Mouse (Mus musculus): ENCODE results near the gene Vapa. TPM values are rescaled to one million over a fixed set of nuclear protein-coding genes. Genes with fewer than 3 reads are reported as not detected.

Gene Vapa
- polyA plus RNA-seq, 1 experiment from 2014 or later, result 106 TPM

Other genes starting within 250 kb of the Vapa start
- gene Tmem232, start 72.8 kb downstream of the Vapa start, polyA plus RNA-seq (2016; fragmentation: Nextera tagmentation; extraction: Ambion mirVana), result not detected in 2 replicates
- not detected in 2 replicates for gene Txndc2, start 28.6 kb upstream of the Vapa start, polyA plus RNA-seq (2016; fragmentation: Nextera tagmentation; extraction: Ambion mirVana)
- 7.0 and 7.7 TPM in 2 replicates for gene Rab31, start 159.2 kb upstream of the Vapa start, polyA plus RNA-seq (2016; fragmentation: Nextera tagmentation; extraction: Ambion mirVana)
- 17.9 and 18.1 TPM in 2 replicates for gene Ppp4r1, start 169.0 kb upstream of the Vapa start, polyA plus RNA-seq (2016; fragmentation: Nextera tagmentation; extraction: Ambion mirVana)

Measured in liver, embryonic 12.5 days (tissue).